In genomic region chr9:57669566-57669965, GRCm38 (mm10) we compare ENCODE assay signal across 35 mouse cellular contexts. TPM values are rescaled to one million over a fixed set of nuclear protein-coding genes. Genes with fewer than 3 reads are reported as not detected.
DNase-seq lines count a peak whose midpoint lies in the region; ATAC-seq and TF ChIP-seq lines count a peak whose summit lies in the region.
"Had no signal": no experiment of that assay in that cellular context is flagged by ENCODE, and none has a peak within 500 bp of the region (broad histone marks: within the 10 kb centered on the region; RNA-seq: fewer than 3 reads in every experiment).

No protein-coding gene starts in this region.

- no peak overlapping the region for H3K4me2 ChIP-seq in liver, embryonic 13.5 days
- no peak overlapping the region for H3K4me2 ChIP-seq in liver, embryonic 11.5 days
- no peak overlapping the region for H3K4me2 ChIP-seq in kidney, embryonic 16.5 days (replicated peaks; ENCODE audit: low read depth, low read length)
- no peak overlapping the region for H3K4me2 ChIP-seq in liver, postnatal 0 days (ENCODE audit: low read depth, low read length)
- H3K4me2 ChIP-seq in midbrain, embryonic 14.5 days (ENCODE audit: low read length), result no peak overlapping the region
- H3K4me2 ChIP-seq: embryonic facial prominence, embryonic 15.5 days; heart, embryonic 11.5 days; hindbrain, embryonic 13.5 days; limb, embryonic 15.5 days; midbrain, embryonic 11.5 days; neural tube, embryonic 12.5 days had no signal

- H3K9ac ChIP-seq in liver, embryonic 13.5 days, result no peak overlapping the region
- H3K9ac ChIP-seq in liver, embryonic 11.5 days (ENCODE audit: low read depth, low read length), result no peak overlapping the region
- H3K9ac ChIP-seq in kidney, embryonic 16.5 days (replicated peaks; ENCODE audit: low read length), result no peak overlapping the region
- no peak overlapping the region for H3K9ac ChIP-seq in liver, postnatal 0 days (replicated peaks)
- H3K9ac ChIP-seq in midbrain, embryonic 14.5 days (replicated peaks; ENCODE audit: low read length), result no peak overlapping the region
- H3K9ac ChIP-seq: embryonic facial prominence, embryonic 15.5 days; hindbrain, embryonic 13.5 days; limb, embryonic 15.5 days; neural tube, embryonic 12.5 days had no signal

- peak; percentile 34; the same call in 1 of the 2 replicates for ATAC-seq in liver, embryonic 13.5 days (ENCODE audit: low read depth)
- ATAC-seq in liver, embryonic 11.5 days (replicated peaks; ENCODE audit: low FRiP score), result no peak
- peak; percentile 51 for ATAC-seq in kidney, embryonic 16.5 days (ENCODE audit: low FRiP score, low TSS enrichment)
- peak; percentile 73 for ATAC-seq in liver, postnatal 0 days
- ATAC-seq in midbrain, embryonic 14.5 days (ENCODE audit: low FRiP score, low TSS enrichment), result no peak
- ATAC-seq: forebrain, embryonic 14.5 days; intestine, embryonic 16.5 days had no signal

- H3K36me3 ChIP-seq in liver, embryonic 13.5 days, result no peaks in the 10 kb centered on the region
- no peaks in the 10 kb centered on the region for H3K36me3 ChIP-seq in liver, embryonic 11.5 days (ENCODE audit: control insufficient read depth, insufficient read depth, low read length)
- no peaks in the 10 kb centered on the region for H3K36me3 ChIP-seq in kidney, embryonic 16.5 days (ENCODE audit: insufficient read depth, low read length)
- no peaks in the 10 kb centered on the region for H3K36me3 ChIP-seq in liver, postnatal 0 days (replicated peaks; ENCODE audit: insufficient read depth, low read length)
- no peaks in the 10 kb centered on the region for H3K36me3 ChIP-seq in midbrain, embryonic 14.5 days (ENCODE audit: control insufficient read depth, insufficient read depth, low read length)
- H3K36me3 ChIP-seq: embryonic facial prominence, embryonic 10.5 days; embryonic facial prominence, embryonic 15.5 days; hindbrain, embryonic 13.5 days; limb, embryonic 10.5 days; limb, embryonic 15.5 days; neural tube, embryonic 12.5 days had no signal

- no peaks in the 10 kb centered on the region for H3K27me3 ChIP-seq in liver, embryonic 13.5 days
- H3K27me3 ChIP-seq in liver, embryonic 11.5 days (replicated peaks; ENCODE audit: control insufficient read depth, insufficient read depth, low read length), result no peaks in the 10 kb centered on the region
- H3K27me3 ChIP-seq in kidney, embryonic 16.5 days (ENCODE audit: insufficient read depth, low read length), result no peaks in the 10 kb centered on the region
- H3K27me3 ChIP-seq in liver, postnatal 0 days (ENCODE audit: insufficient read depth, low read length), result no peaks in the 10 kb centered on the region
- no peaks in the 10 kb centered on the region for H3K27me3 ChIP-seq in midbrain, embryonic 14.5 days (ENCODE audit: control insufficient read depth, insufficient read depth, low read length)
- H3K27me3 ChIP-seq: embryonic facial prominence, embryonic 15.5 days; hindbrain, embryonic 13.5 days; neural tube, embryonic 12.5 days had no signal

- no peak for DNase-seq in liver, embryonic 13.5 days
- DNase-seq in liver, embryonic 11.5 days (ENCODE audit: low spot score), result no peak
- DNase-seq in kidney, postnatal 25 days, result peak; percentile 83 to 93
- DNase-seq in liver, postnatal 0 days, result peak; percentile 49
- DNase-seq in adrenal gland, adult 2 months, result no peak
- no peak for DNase-seq in right cerebral cortex, postnatal 36 days (ENCODE audit: low spot score in 2 of 2)
- DNase-seq in midbrain, embryonic 14.5 days, result no peak
- DNase-seq: B cell, adult 2 months; cerebellum, postnatal 25 days; gastrocnemius, postnatal 14 days; heart, postnatal 36 days; layer of hippocampus, postnatal 36 days; lung, postnatal 36 days; right cerebral cortex, adult 18-20 months had no signal

- TF ChIP-seq EP300 in liver, postnatal 0 days (IDR thresholded peaks at IDR 0.05; ENCODE audit: low read depth), result peak; percentile 42; the same call in 1 of the 2 replicates

- 52% methylated on average over 3 of the region's 3 CpGs for WGBS in liver, embryonic 13.5 days (ENCODE audit: insufficient replicate concordance)
- WGBS in liver, embryonic 11.5 days, result 76% methylated on average over 3 of the region's 3 CpGs
- 74% methylated on average over 3 of the region's 3 CpGs for WGBS in kidney, embryonic 16.5 days
- 62% methylated on average over 3 of the region's 3 CpGs for WGBS in liver, postnatal 0 days (ENCODE audit: insufficient replicate concordance)
- 84% methylated on average over 3 of the region's 3 CpGs for WGBS in midbrain, embryonic 14.5 days

- H3K4me3 ChIP-seq in liver, embryonic 13.5 days (replicated peaks), result no peak overlapping the region
- no peak overlapping the region for H3K4me3 ChIP-seq in liver, embryonic 11.5 days (ENCODE audit: low read depth, low read length)
- H3K4me3 ChIP-seq in kidney, embryonic 16.5 days (ENCODE audit: low read length), result no peak overlapping the region
- H3K4me3 ChIP-seq in liver, postnatal 0 days (ENCODE audit: low read depth, low read length), result no peak overlapping the region
- no peak overlapping the region for H3K4me3 ChIP-seq in midbrain, embryonic 14.5 days (replicated peaks; ENCODE audit: low read depth, low read length)
- H3K4me3 ChIP-seq: embryonic facial prominence, embryonic 10.5 days; embryonic facial prominence, embryonic 15.5 days; hindbrain, embryonic 13.5 days; limb, embryonic 10.5 days; limb, embryonic 15.5 days; myocyte; neural tube, embryonic 12.5 days had no signal

- H3K4me1 ChIP-seq in liver, embryonic 13.5 days (replicated peaks), result peaks cover 15% of the 10 kb centered on the region
- H3K4me1 ChIP-seq in liver, embryonic 11.5 days (replicated peaks; ENCODE audit: control insufficient read depth, insufficient read depth, low read length), result no peaks in the 10 kb centered on the region; the same call in 1 of the 2 replicates
- H3K4me1 ChIP-seq in kidney, embryonic 16.5 days (ENCODE audit: insufficient read depth, low read length), result no peaks in the 10 kb centered on the region
- H3K4me1 ChIP-seq in liver, postnatal 0 days (ENCODE audit: insufficient read depth), result peaks cover 23% of the 10 kb centered on the region
- H3K4me1 ChIP-seq in midbrain, embryonic 14.5 days (ENCODE audit: control insufficient read depth, insufficient read depth, low read length), result no peaks in the 10 kb centered on the region
- H3K4me1 ChIP-seq: embryonic facial prominence, embryonic 10.5 days; embryonic facial prominence, embryonic 15.5 days; hindbrain, embryonic 13.5 days; limb, embryonic 10.5 days; limb, embryonic 15.5 days; neural tube, embryonic 12.5 days had no signal

- H3K9me3 ChIP-seq in liver, embryonic 13.5 days (replicated peaks), result no peaks in the 10 kb centered on the region
- no peaks in the 10 kb centered on the region for H3K9me3 ChIP-seq in liver, embryonic 11.5 days (ENCODE audit: control insufficient read depth, low read length)
- no peaks in the 10 kb centered on the region for H3K9me3 ChIP-seq in kidney, embryonic 16.5 days (ENCODE audit: low read length)
- no peaks in the 10 kb centered on the region for H3K9me3 ChIP-seq in liver, postnatal 0 days (ENCODE audit: low read length)
- no peaks in the 10 kb centered on the region for H3K9me3 ChIP-seq in midbrain, embryonic 14.5 days (ENCODE audit: control insufficient read depth, low read length)
- H3K9me3 ChIP-seq: embryonic facial prominence, embryonic 10.5 days; embryonic facial prominence, embryonic 15.5 days; hindbrain, embryonic 13.5 days; limb, embryonic 10.5 days; limb, embryonic 15.5 days; neural tube, embryonic 12.5 days had no signal

- H3K27ac ChIP-seq in liver, embryonic 13.5 days, result no peak overlapping the region
- H3K27ac ChIP-seq in liver, embryonic 11.5 days (ENCODE audit: low read depth, low read length), result no peak overlapping the region
- no peak overlapping the region for H3K27ac ChIP-seq in kidney, embryonic 16.5 days (ENCODE audit: low read length)
- peak overlapping the region; percentile 46 for H3K27ac ChIP-seq in liver, postnatal 0 days (ENCODE audit: low read depth)
- H3K27ac ChIP-seq in midbrain, embryonic 14.5 days (replicated peaks; ENCODE audit: low read depth, low read length), result no peak overlapping the region
- H3K27ac ChIP-seq: embryonic facial prominence, embryonic 10.5 days; embryonic facial prominence, embryonic 15.5 days; hindbrain, embryonic 13.5 days; limb, embryonic 10.5 days; limb, embryonic 15.5 days; neural tube, embryonic 12.5 days had no signal

- no peak for TF ChIP-seq CTCF in liver, postnatal 0 days (IDR thresholded peaks at IDR 0.05; ENCODE audit: low read depth)

RNA-seq across cellular contexts. Expression of gene Cyp1a2, which starts 13.9 kb away (rescaled TPM):
- 0.10 TPM in 1 of 2 replicates, not detected in the other for polyA plus RNA-seq in liver, embryonic 13.5 days (2015; fragmentation: Nextera tagmentation; extraction: Ambion mirVana)
- polyA plus RNA-seq in liver, embryonic 11.5 days (2014; fragmentation: Nextera tagmentation; extraction: Ambion mirVana), result not detected in 2 replicates
- polyA plus RNA-seq in kidney, embryonic 16.5 days (2015; fragmentation: Nextera tagmentation; extraction: Ambion mirVana), result not detected in 2 replicates
- polyA plus RNA-seq in liver, postnatal 0 days (2015; fragmentation: Nextera tagmentation; extraction: Ambion mirVana), result 19.9 and 30.7 TPM in 2 replicates
- 1 to 10 TPM in 1 of 2 experiments, not detected in 1; 1.6 TPM for total RNA-seq in adrenal gland, adult 2 months (2021)
- 0.24 TPM in 1 of 2 replicates, not detected in the other for polyA plus RNA-seq in adrenal gland, adult 2 months (2012; rRNA removed)
- not detected in 2 replicates for polyA plus RNA-seq in midbrain, embryonic 14.5 days (2014; fragmentation: Nextera tagmentation; extraction: Ambion mirVana)
- total RNA-seq: gastrocnemius, postnatal 14 days; granulocyte monocyte progenitor cell, adult 5-6 weeks; heart, postnatal 36 days; layer of hippocampus, postnatal 36 days; megakaryocyte, adult 5-6 weeks; midbrain, postnatal 0 days had no signal
- polyA plus RNA-seq: cerebellum, adult 2 months; embryonic facial prominence, embryonic 10.5 days; embryonic facial prominence, embryonic 15.5 days; forebrain, embryonic 14.5 days; heart, embryonic 11.5 days; hindbrain, embryonic 13.5 days; intestine, embryonic 16.5 days; limb, embryonic 10.5 days; limb, embryonic 15.5 days; lung, embryonic 16.5 days; midbrain, embryonic 11.5 days; midbrain, postnatal 0 days; myocyte; neural tube, embryonic 12.5 days; stomach, embryonic 14.5 days had no signal

RNA-seq across cellular contexts. Expression of gene Csk, which starts 16.1 kb away (rescaled TPM):
- 20.7 and 21.7 TPM in 2 replicates for polyA plus RNA-seq in liver, embryonic 13.5 days (2015; fragmentation: Nextera tagmentation; extraction: Ambion mirVana)
- 45.2 and 47.7 TPM in 2 replicates for polyA plus RNA-seq in liver, embryonic 11.5 days (2014; fragmentation: Nextera tagmentation; extraction: Ambion mirVana)
- polyA plus RNA-seq in kidney, embryonic 16.5 days (2015; fragmentation: Nextera tagmentation; extraction: Ambion mirVana), result 27.2 and 31.6 TPM in 2 replicates
- 13.6 and 15.5 TPM in 2 replicates for polyA plus RNA-seq in liver, postnatal 0 days (2015; fragmentation: Nextera tagmentation; extraction: Ambion mirVana)
- 10 to 100 TPM; 61.1 to 95.5 TPM for total RNA-seq in adrenal gland, adult 2 months (2021)
- polyA plus RNA-seq in adrenal gland, adult 2 months (2012; rRNA removed), result 75.0 and 80.2 TPM in 2 replicates
- 40.0 and 41.9 TPM in 2 replicates for polyA plus RNA-seq in midbrain, embryonic 14.5 days (2014; fragmentation: Nextera tagmentation; extraction: Ambion mirVana)

RNA-seq across cellular contexts. Expression of gene Cyp1a1, which starts 18.2 kb away (rescaled TPM):
- polyA plus RNA-seq in liver, embryonic 13.5 days (2015; fragmentation: Nextera tagmentation; extraction: Ambion mirVana), result 0.17 and 0.22 TPM in 2 replicates
- polyA plus RNA-seq in liver, embryonic 11.5 days (2014; fragmentation: Nextera tagmentation; extraction: Ambion mirVana), result 0.66 and 0.92 TPM in 2 replicates
- polyA plus RNA-seq in kidney, embryonic 16.5 days (2015; fragmentation: Nextera tagmentation; extraction: Ambion mirVana), result 0.23 and 0.25 TPM in 2 replicates
- 2.2 and 4.3 TPM in 2 replicates for polyA plus RNA-seq in liver, postnatal 0 days (2015; fragmentation: Nextera tagmentation; extraction: Ambion mirVana)
- total RNA-seq in adrenal gland, adult 2 months (2021), result under 1 TPM; 0.28 to 0.61 TPM
- 0.07 and 0.18 TPM in 2 replicates for polyA plus RNA-seq in adrenal gland, adult 2 months (2012; rRNA removed)
- 0.08 TPM in 1 of 2 replicates, not detected in the other for polyA plus RNA-seq in midbrain, embryonic 14.5 days (2014; fragmentation: Nextera tagmentation; extraction: Ambion mirVana)
- total RNA-seq: granulocyte monocyte progenitor cell, adult 5-6 weeks; heart, postnatal 36 days; megakaryocyte, adult 5-6 weeks; midbrain, postnatal 0 days had no signal
- polyA plus RNA-seq: forebrain, embryonic 14.5 days; heart, embryonic 11.5 days; heart, embryonic 16.5 days; intestine, embryonic 16.5 days; lung, embryonic 16.5 days; midbrain, embryonic 11.5 days; myocyte; neural tube, embryonic 12.5 days; stomach, embryonic 14.5 days had no signal

RNA-seq across cellular contexts. Expression of gene Edc3, which starts 38.8 kb away (rescaled TPM):
- polyA plus RNA-seq in liver, embryonic 13.5 days (2015; fragmentation: Nextera tagmentation; extraction: Ambion mirVana), result 16.7 and 18.4 TPM in 2 replicates
- polyA plus RNA-seq in liver, embryonic 11.5 days (2014; fragmentation: Nextera tagmentation; extraction: Ambion mirVana), result 22.2 and 23.5 TPM in 2 replicates
- 39.2 and 41.2 TPM in 2 replicates for polyA plus RNA-seq in kidney, embryonic 16.5 days (2015; fragmentation: Nextera tagmentation; extraction: Ambion mirVana)
- 9.9 and 13.2 TPM in 2 replicates for polyA plus RNA-seq in liver, postnatal 0 days (2015; fragmentation: Nextera tagmentation; extraction: Ambion mirVana)
- 1 to 10 TPM; 7.6 to 7.8 TPM for total RNA-seq in adrenal gland, adult 2 months (2021)
- polyA plus RNA-seq in adrenal gland, adult 2 months (2012; rRNA removed), result 5.3 and 5.5 TPM in 2 replicates
- polyA plus RNA-seq in midbrain, embryonic 14.5 days (2014; fragmentation: Nextera tagmentation; extraction: Ambion mirVana), result 24.6 and 27.7 TPM in 2 replicates

RNA-seq across cellular contexts. Expression of gene Lman1l, which starts 49.0 kb away (rescaled TPM):
- 0.06 TPM in 1 of 2 replicates, not detected in the other for polyA plus RNA-seq in liver, embryonic 13.5 days (2015; fragmentation: Nextera tagmentation; extraction: Ambion mirVana)
- not detected in 2 replicates for polyA plus RNA-seq in liver, embryonic 11.5 days (2014; fragmentation: Nextera tagmentation; extraction: Ambion mirVana)
- polyA plus RNA-seq in kidney, embryonic 16.5 days (2015; fragmentation: Nextera tagmentation; extraction: Ambion mirVana), result not detected in 2 replicates
- not detected in 2 replicates for polyA plus RNA-seq in liver, postnatal 0 days (2015; fragmentation: Nextera tagmentation; extraction: Ambion mirVana)
- total RNA-seq in adrenal gland, adult 2 months (2021), result not detected
- polyA plus RNA-seq in adrenal gland, adult 2 months (2012; rRNA removed), result not detected in 2 replicates
- polyA plus RNA-seq in midbrain, embryonic 14.5 days (2014; fragmentation: Nextera tagmentation; extraction: Ambion mirVana), result not detected in 2 replicates
- total RNA-seq: adrenal gland, adult 18-20 months; adrenal gland, postnatal 4 days; gastrocnemius, postnatal 14 days; granulocyte monocyte progenitor cell, adult 5-6 weeks; heart, postnatal 36 days; layer of hippocampus, postnatal 36 days; megakaryocyte, adult 5-6 weeks; midbrain, postnatal 0 days had no signal
- polyA plus RNA-seq: cerebellum, adult 2 months; embryonic facial prominence, embryonic 10.5 days; embryonic facial prominence, embryonic 15.5 days; forebrain, embryonic 14.5 days; heart, embryonic 11.5 days; heart, embryonic 16.5 days; hindbrain, embryonic 13.5 days; intestine, embryonic 16.5 days; limb, embryonic 10.5 days; limb, embryonic 15.5 days; lung, embryonic 16.5 days; midbrain, postnatal 0 days; neural tube, embryonic 12.5 days; stomach, embryonic 14.5 days had no signal

Comparison
In these comparisons a context has a peak if more than half of its experiments do, and no peak if none do; other contexts are left out.
1. ATAC-seq: peak in liver, embryonic 13.5 days (single experiment), kidney, embryonic 16.5 days (single experiment) and liver, postnatal 0 days (single experiment); none in liver, embryonic 11.5 days (single experiment) and midbrain, embryonic 14.5 days (single experiment).
2. DNase-seq: peak in kidney, postnatal 25 days (2 of 2) and liver, postnatal 0 days (single experiment); none in liver, embryonic 13.5 days (single experiment), liver, embryonic 11.5 days (single experiment), adrenal gland, adult 2 months (single experiment), right cerebral cortex, postnatal 36 days (0 of 2) and midbrain, embryonic 14.5 days (single experiment).
3. RNA of gene Cyp1a2, which starts 13.9 kb away (polyA plus RNA-seq): 19.9 to 30.7 TPM in liver, postnatal 0 days; 0.24 TPM in adrenal gland, adult 2 months, 0.10 TPM in liver, embryonic 13.5 days, not detected in liver, embryonic 11.5 days, not detected in kidney, embryonic 16.5 days and not detected in midbrain, embryonic 14.5 days; every median in the first group is over 10 times any median in the second.